Mouse (Mus musculus): ENCODE measurements at regions not wholly inside any gene's neighbourhood (a gene's known extent, or its start where the extent isn't known, plus 50 kb on each side); places are given as distances from the start of the nearest gene placed in this dataset.

- dilution Hi-C loops (cut with MboI; ENCODE audit: extremely low pct_ligation_motif_present, extremely low pct_unique_long_range_greater_than_20kb, low sequenced_read_pairs) (no loop called here), in situ Hi-C loops (cut with MboI; ENCODE audit: low pct_ligation_motif_present, low pct_unique_long_range_greater_than_20kb, low sequenced_read_pairs) (no loop called here)
- peaks cover 2% of the 10 kb centered on the region for H3K9me3 ChIP-seq (replicated peaks; ENCODE audit: low read length)
- H3K36me3 ChIP-seq (replicated peaks in 1 of 2; ENCODE audit: control insufficient read depth in 1 of 2, insufficient read depth in 1 of 2, low read length in 1 of 2): no peaks in the 10 kb centered on the region
- no peak overlapping the region for H3K4me3 ChIP-seq (replicated peaks in 1 of 3; ENCODE audit: low read depth in 2 of 3, low read length in 2 of 3, poor library complexity in 1 of 3)
- H3K27ac ChIP-seq (ENCODE audit: insufficient read depth, low read depth): no peak overlapping the region
- no peak overlapping the region for H3K4me2 ChIP-seq (ENCODE audit: insufficient read depth, low read depth, poor library complexity, severe bottlenecking)
- no peaks in the 10 kb centered on the region for H3K79me2 ChIP-seq (replicated peaks; ENCODE audit: control insufficient read depth, extremely low read depth, insufficient read depth, poor library complexity, severe bottlenecking)
- H3K27me3 ChIP-seq (replicated peaks): peaks cover 88% of the 10 kb centered on the region
- H3K9ac ChIP-seq (ENCODE audit: insufficient read depth, low read depth): no peak overlapping the region
- TF ChIP-seq GABPA (IDR thresholded peaks at IDR 0.05; ENCODE audit: insufficient replicate concordance, low read depth, low read length): no peak
- DNase-seq (ENCODE audit: extremely low read depth): no peak
- H3K4me1 ChIP-seq (ENCODE audit: control insufficient read depth in 1 of 2, insufficient read depth in 2 of 2): no peaks in the 10 kb centered on the region
Measured at GRCm38 (mm10) chr2:167840344-167840743, 91.5 kb upstream of the Ptpn1 start.

- Histone ChIP-seq H3K27me3 (replicated peaks) (peaks cover 85% of the 10 kb centered on the region), H3K79me2 (replicated peaks; ENCODE audit: control insufficient read depth, extremely low read depth, insufficient read depth, poor library complexity, severe bottlenecking) (no peaks in the 10 kb centered on the region), H3K4me3 (replicated peaks in 1 of 3; ENCODE audit: low read depth in 2 of 3, low read length in 2 of 3, poor library complexity in 1 of 3) (no peak overlapping the region), H3K36me3 (replicated peaks in 1 of 2; ENCODE audit: control insufficient read depth in 1 of 2, insufficient read depth in 1 of 2, low read length in 1 of 2) (no peaks in the 10 kb centered on the region), H3K9ac (ENCODE audit: insufficient read depth, low read depth) (no peak overlapping the region), H3K4me2 (ENCODE audit: insufficient read depth, low read depth, poor library complexity, severe bottlenecking) (no peak overlapping the region), H3K27ac (ENCODE audit: insufficient read depth, low read depth) (no peak overlapping the region), H3K4me1 (ENCODE audit: control insufficient read depth in 1 of 2, insufficient read depth in 2 of 2) (no peaks in the 10 kb centered on the region), H3K9me3 (replicated peaks; ENCODE audit: low read length) (peaks cover 10% of the 10 kb centered on the region)
- TF ChIP-seq CTCF (conservative IDR thresholded peaks at IDR 0.05 in 1 of 2, IDR thresholded peaks at IDR 0.05 in 1 of 2; ENCODE audit: low read depth in 2 of 2, low read length in 2 of 2) (no peak), POLR2A (IDR thresholded peaks at IDR 0.05; ENCODE audit: low read depth, low read length) (no peak)
- dilution Hi-C loops (cut with MboI; ENCODE audit: extremely low pct_ligation_motif_present, extremely low pct_unique_long_range_greater_than_20kb, low sequenced_read_pairs): no loop called here
- in situ Hi-C loops (cut with MboI; ENCODE audit: low pct_ligation_motif_present, low pct_unique_long_range_greater_than_20kb, low sequenced_read_pairs): no loop called here
- DNase-seq (ENCODE audit: extremely low read depth): no peak
Measured at GRCm38 (mm10) chr2:167839324-167839981, 92.4 kb upstream of the Ptpn1 start.

GRCm38 (mm10) chr2:167837596-167837995 lies 94.3 kb upstream of the Ptpn1 start:
- in situ Hi-C loops (cut with MboI; ENCODE audit: low pct_ligation_motif_present, low pct_unique_long_range_greater_than_20kb, low sequenced_read_pairs) (no loop called here), dilution Hi-C loops (cut with MboI; ENCODE audit: extremely low pct_ligation_motif_present, extremely low pct_unique_long_range_greater_than_20kb, low sequenced_read_pairs) (no loop called here)
- Histone ChIP-seq H3K4me1 (ENCODE audit: control insufficient read depth in 1 of 2, insufficient read depth in 2 of 2) (no peaks in the 10 kb centered on the region), H3K9ac (ENCODE audit: insufficient read depth, low read depth) (no peak overlapping the region), H3K4me3 (replicated peaks in 1 of 3; ENCODE audit: low read depth in 2 of 3, low read length in 2 of 3, poor library complexity in 1 of 3) (no peak overlapping the region), H3K9me3 (replicated peaks; ENCODE audit: low read length) (peaks cover 13% of the 10 kb centered on the region), H3K4me2 (ENCODE audit: insufficient read depth, low read depth, poor library complexity, severe bottlenecking) (no peak overlapping the region), H3K36me3 (replicated peaks in 1 of 2; ENCODE audit: control insufficient read depth in 1 of 2, insufficient read depth in 1 of 2, low read length in 1 of 2) (no peaks in the 10 kb centered on the region), H3K27me3 (replicated peaks) (peaks cover 86% of the 10 kb centered on the region), H3K27ac (ENCODE audit: insufficient read depth, low read depth) (no peak overlapping the region), H3K79me2 (replicated peaks; ENCODE audit: control insufficient read depth, extremely low read depth, insufficient read depth, poor library complexity, severe bottlenecking) (no peaks in the 10 kb centered on the region)
- TF ChIP-seq KAT2A (IDR thresholded peaks at IDR 0.05; ENCODE audit: insufficient replicate concordance, low read length): no peak
- TF ChIP-seq CHD1 (IDR thresholded peaks at IDR 0.05; ENCODE audit: low read depth, low read length): no peak
- DNase-seq (ENCODE audit: extremely low read depth): no peak

GRCm38 (mm10) chr2:167836611-167837010 lies 95.2 kb upstream of the Ptpn1 start:
- H3K27me3 ChIP-seq (replicated peaks): peaks cover 83% of the 10 kb centered on the region
- H3K4me3 ChIP-seq (replicated peaks in 1 of 3; ENCODE audit: low read depth in 2 of 3, low read length in 2 of 3, poor library complexity in 1 of 3): no peak overlapping the region
- no peaks in the 10 kb centered on the region for H3K79me2 ChIP-seq (replicated peaks; ENCODE audit: control insufficient read depth, extremely low read depth, insufficient read depth, poor library complexity, severe bottlenecking)
- no peak overlapping the region for H3K27ac ChIP-seq (ENCODE audit: insufficient read depth, low read depth)
- H3K9ac ChIP-seq (ENCODE audit: insufficient read depth, low read depth): no peak overlapping the region
- TF ChIP-seq MAZ (IDR thresholded peaks at IDR 0.05; ENCODE audit: low read depth, low read length): no peak
- no peak for TF ChIP-seq EP300 (IDR thresholded peaks at IDR 0.05; ENCODE audit: low read length)
- TF ChIP-seq MXI1 (IDR thresholded peaks at IDR 0.05; ENCODE audit: low read depth, low read length): no peak
- TF ChIP-seq CTCF (conservative IDR thresholded peaks at IDR 0.05 in 1 of 2, IDR thresholded peaks at IDR 0.05 in 1 of 2; ENCODE audit: low read depth in 2 of 2, low read length in 2 of 2): no peak
- TF ChIP-seq ETS1 (conservative IDR thresholded peaks at IDR 0.05; ENCODE audit: low read depth, low read length): no peak
- no peak for TF ChIP-seq ZMIZ1 (IDR thresholded peaks at IDR 0.05; ENCODE audit: low read depth, low read length)
- no peak for TF ChIP-seq NRF1 (IDR thresholded peaks at IDR 0.05; ENCODE audit: low read depth, low read length)
- no peak for TF ChIP-seq USF1 (IDR thresholded peaks at IDR 0.05; ENCODE audit: low read depth, low read length)
- TF ChIP-seq HCFC1 (IDR thresholded peaks at IDR 0.05; ENCODE audit: low read depth, low read length): no peak
- TF ChIP-seq BHLHE40 (IDR thresholded peaks at IDR 0.05; ENCODE audit: low read depth, low read length): no peak
- TF ChIP-seq ELF1 (IDR thresholded peaks at IDR 0.05; ENCODE audit: low read depth, low read length): no peak
- TF ChIP-seq MYC (IDR thresholded peaks at IDR 0.05; ENCODE audit: low read depth, low read length): no peak
- TF ChIP-seq ZNF384 (IDR thresholded peaks at IDR 0.05; ENCODE audit: low read depth, low read length): no peak
- TF ChIP-seq SIN3A (IDR thresholded peaks at IDR 0.05; ENCODE audit: low read length): no peak
- TF ChIP-seq MEF2A (IDR thresholded peaks at IDR 0.05; ENCODE audit: borderline replicate concordance, low read depth, low read length): no peak
- dilution Hi-C loops (cut with MboI; ENCODE audit: extremely low pct_ligation_motif_present, extremely low pct_unique_long_range_greater_than_20kb, low sequenced_read_pairs): no loop called here
- in situ Hi-C loops (cut with MboI; ENCODE audit: low pct_ligation_motif_present, low pct_unique_long_range_greater_than_20kb, low sequenced_read_pairs): no loop called here
- H3K4me2 ChIP-seq (ENCODE audit: insufficient read depth, low read depth, poor library complexity, severe bottlenecking): no peak overlapping the region
- no peaks in the 10 kb centered on the region for H3K36me3 ChIP-seq (replicated peaks in 1 of 2; ENCODE audit: control insufficient read depth in 1 of 2, insufficient read depth in 1 of 2, low read length in 1 of 2)
- H3K4me1 ChIP-seq (ENCODE audit: control insufficient read depth in 1 of 2, insufficient read depth in 2 of 2): no peaks in the 10 kb centered on the region
- no peak for DNase-seq (ENCODE audit: extremely low read depth)
- peaks cover 13% of the 10 kb centered on the region for H3K9me3 ChIP-seq (replicated peaks; ENCODE audit: low read length)
